Mouse (Mus musculus) limb, embryonic 10.5 days (tissue): ENCODE measurements around the gene Sox9. TPM values are rescaled to one million over a fixed set of nuclear protein-coding genes. Genes with fewer than 3 reads are reported as not detected.

Source experiments
- DNase-seq: peaks from one replicate; pipeline ENCODE4 v3.0.0-alpha.2; 2017; ENCODE audit warnings: low spot score
- H3K27ac ChIP-seq: fragments of 300-500 bp; sonication (generic); 2 replicates; pipeline ENCODE4 v1.5.1; 2016; ENCODE audit warnings: mild to moderate bottlenecking
- H3K27me3 ChIP-seq: fragments of 300-500 bp; sonication (generic); 2 replicates; pipeline ENCODE4 v1.6.1; 2016; ENCODE audit warnings: low read depth, mild to moderate bottlenecking; ENCODE audit not compliant: poor library complexity, severe bottlenecking
- H3K36me3 ChIP-seq: fragments of 300-500 bp; sonication (generic); 2 replicates; pipeline ENCODE4 v1.6.1; 2016; ENCODE audit warnings: mild to moderate bottlenecking, moderate library complexity
- H3K4me1 ChIP-seq: fragments of 300-500 bp; sonication (generic); 2 replicates; pipeline ENCODE4 v1.6.1; 2016
- H3K4me3 ChIP-seq: fragments of 300-500 bp; sonication (generic); 2 replicates; pipeline ENCODE4 v1.5.1; 2016; ENCODE audit warnings: mild to moderate bottlenecking, moderate library complexity
- H3K9me3 ChIP-seq: fragments of 300-500 bp; sonication (generic); replicated peaks from 2 replicates; pipeline ENCODE4 v1.6.1; 2016; ENCODE audit warnings: mild to moderate bottlenecking
- WGBS: fragments of 180-500 bp; shearing (Covaris S2); methylation state at CpG from one replicate; pipeline ENCODE4 v1.1.7; 2016; 5-methylcytosine and 5-hydroxymethylcytosine counted together
- polyA plus RNA-seq: library from polyadenylated mRNA; unstranded; fragments of >200 nt; fragmentation: Nextera tagmentation; extraction: Ambion mirVana; gene quantifications from 2 replicates; pipeline ENCODE4 v1.2.1, GENCODE M21; 2016

Gene Sox9
- polyA plus RNA-seq = 85.1 and 169 TPM in 2 replicates

GRCm38 (mm10) chr11:112781994-112782356, at the start of gene Sox9:
Sox9 (plus strand) TSS chr11:112782224.
- under 1% methylated on average over 15 of the region's 15 CpGs for WGBS
- H3K27ac ChIP-seq = peak within 1 kb of the TSS; percentile 93
- peaks cover 38% of the 10 kb centered on the region for H3K27me3 ChIP-seq
- H3K9me3 ChIP-seq = no peaks in the 10 kb centered on the region
- DNase-seq = peak; percentile 87
- H3K4me3 ChIP-seq = peak within 1 kb of the TSS; percentile 78
- peaks cover 86% of the 10 kb centered on the region for H3K4me1 ChIP-seq
- peaks cover 21% of the 10 kb centered on the region for H3K36me3 ChIP-seq

- no peak for DNase-seq
- Histone ChIP-seq H3K4me1 (peaks cover 36% of the 10 kb centered on the region), H3K27ac (no peak overlapping the region), H3K9me3 (no peaks in the 10 kb centered on the region), H3K4me3 (no peak overlapping the region), H3K27me3 (peaks cover 14% of the 10 kb centered on the region), H3K36me3 (no peaks in the 10 kb centered on the region)
- 83% methylated on average over 7 of the region's 7 CpGs for WGBS
These were observed 49.6 kb upstream of the Sox9 start for GRCm38 (mm10) chr11:112732401-112732800.

GRCm38 (mm10) chr11:112737071-112737470, 45.0 kb upstream of the Sox9 start:
- 30% methylated on average over 5 of the region's 5 CpGs for WGBS
- DNase-seq = no peak

GRCm38 (mm10) chr11:112739681-112740080, 42.3 kb upstream of the Sox9 start:
- no peaks in the 10 kb centered on the region for H3K27me3 ChIP-seq
- no peaks in the 10 kb centered on the region for H3K36me3 ChIP-seq
- no peak overlapping the region for H3K4me3 ChIP-seq
- DNase-seq = no peak
- no peak overlapping the region for H3K27ac ChIP-seq
- 95% methylated on average over 1 of the region's 1 CpGs for WGBS
- no peaks in the 10 kb centered on the region for H3K9me3 ChIP-seq
- H3K4me1 ChIP-seq = peaks cover 19% of the 10 kb centered on the region

More at GRCm38 (mm10) chr11:112737071-112737470, 45.0 kb upstream of the Sox9 start:
- Histone ChIP-seq H3K27me3 (no peaks in the 10 kb centered on the region), H3K9me3 (no peaks in the 10 kb centered on the region), H3K36me3 (no peaks in the 10 kb centered on the region), H3K4me3 (no peak overlapping the region), H3K4me1 (peaks cover 30% of the 10 kb centered on the region), H3K27ac (no peak overlapping the region)

GRCm38 (mm10) chr11:112756516-112756915, 25.5 kb upstream of the Sox9 start:
- Histone ChIP-seq H3K27me3 (no peaks in the 10 kb centered on the region), H3K36me3 (no peaks in the 10 kb centered on the region), H3K4me3 (no peak overlapping the region), H3K9me3 (no peaks in the 10 kb centered on the region), H3K27ac (0 out of 2 replicates have a peak overlapping the region, but pooled peaks have one; percentile 26), H3K4me1 (0 out of 2 replicates have a peak, but pooled peaks cover 7% of the 10 kb centered on the region)
- 43% methylated on average over 4 of the region's 4 CpGs for WGBS
- no peak for DNase-seq

GRCm38 (mm10) chr11:112758056-112758455, 24.0 kb upstream of the Sox9 start:
- no peak overlapping the region for H3K27ac ChIP-seq
- H3K9me3 ChIP-seq = no peaks in the 10 kb centered on the region
- 72% methylated on average over 9 of the region's 9 CpGs for WGBS

GRCm38 (mm10) chr11:112766956-112767355, 15.1 kb upstream of the Sox9 start:
- 0 out of 2 replicates have a peak, but pooled peaks cover 9% of the 10 kb centered on the region for H3K27me3 ChIP-seq
- 94% methylated on average over 4 of the region's 4 CpGs for whole genome bisulfite sequencing
- no peak for DNase-seq
- no peaks in the 10 kb centered on the region for H3K36me3 ChIP-seq
- H3K4me1 ChIP-seq = no peaks in the 10 kb centered on the region
- H3K4me3 ChIP-seq = no peak overlapping the region
- no peak overlapping the region for H3K27ac ChIP-seq
- H3K9me3 ChIP-seq = no peaks in the 10 kb centered on the region

More at GRCm38 (mm10) chr11:112758056-112758455, 24.0 kb upstream of the Sox9 start:
- no peak for DNase-seq
- no peak overlapping the region for H3K4me3 ChIP-seq
- no peaks in the 10 kb centered on the region for H3K27me3 ChIP-seq
- no peaks in the 10 kb centered on the region for H3K36me3 ChIP-seq
- H3K4me1 ChIP-seq = 0 out of 2 replicates have a peak, but pooled peaks cover 7% of the 10 kb centered on the region

- Histone ChIP-seq H3K27me3 (0 out of 2 replicates have a peak, but pooled peaks cover 13% of the 10 kb centered on the region), H3K4me1 (0 out of 2 replicates have a peak, but pooled peaks cover under 1% of the 10 kb centered on the region), H3K27ac (no peak overlapping the region), H3K36me3 (no peaks in the 10 kb centered on the region), H3K9me3 (no peaks in the 10 kb centered on the region), H3K4me3 (no peak overlapping the region)
- DNase-seq = no peak
- WGBS = 78% methylated on average over 15 of the region's 15 CpGs
These were observed 14.4 kb upstream of the Sox9 start for GRCm38 (mm10) chr11:112767531-112768041.

GRCm38 (mm10) chr11:112772791-112773355, 9.2 kb upstream of the Sox9 start:
- no peak overlapping the region for H3K4me3 ChIP-seq
- H3K9me3 ChIP-seq = no peaks in the 10 kb centered on the region
- 38% methylated on average over 11 of the region's 11 CpGs for WGBS
- no peaks in the 10 kb centered on the region for H3K36me3 ChIP-seq
- peak overlapping the region; percentile 58 for H3K27ac ChIP-seq
- H3K4me1 ChIP-seq = peaks cover 30% of the 10 kb centered on the region
- peaks cover 42% of the 10 kb centered on the region for H3K27me3 ChIP-seq
- no peak for DNase-seq

- H3K36me3 ChIP-seq = peaks cover 12% of the 10 kb centered on the region
- no peaks in the 10 kb centered on the region for H3K9me3 ChIP-seq
- H3K27ac ChIP-seq = peak overlapping the region; percentile 65; the same call in 1 of the 2 replicates
- H3K27me3 ChIP-seq = peaks cover 53% of the 10 kb centered on the region
- no peak overlapping the region for H3K4me3 ChIP-seq
- 2% methylated on average over 10 of the region's 10 CpGs for WGBS
- peaks cover 72% of the 10 kb centered on the region for H3K4me1 ChIP-seq
- DNase-seq = peak; percentile 80
These were observed 2.3 kb upstream of the Sox9 start for GRCm38 (mm10) chr11:112779762-112780161.

GRCm38 (mm10) chr11:112780394-112780920, 1.6 kb upstream of the Sox9 start:
- Histone ChIP-seq H3K27ac (peak overlapping the region; percentile 93), H3K9me3 (no peaks in the 10 kb centered on the region), H3K4me1 (peaks cover 78% of the 10 kb centered on the region), H3K4me3 (peak overlapping the region; percentile 78), H3K27me3 (peaks cover 53% of the 10 kb centered on the region), H3K36me3 (peaks cover 19% of the 10 kb centered on the region)
- WGBS = 5% methylated on average over 19 of the region's 19 CpGs
- DNase-seq = no peak

- H3K4me3 ChIP-seq = peak overlapping the region; percentile 78
- no peaks in the 10 kb centered on the region for H3K9me3 ChIP-seq
- H3K4me1 ChIP-seq = peaks cover 85% of the 10 kb centered on the region
- peaks cover 19% of the 10 kb centered on the region for H3K36me3 ChIP-seq
- peak; percentile 76 for DNase-seq
- peaks cover 45% of the 10 kb centered on the region for H3K27me3 ChIP-seq
- WGBS = under 1% methylated on average over 49 of the region's 49 CpGs
- H3K27ac ChIP-seq = peak overlapping the region; percentile 93
These were observed 751 bp upstream of the Sox9 start for GRCm38 (mm10) chr11:112781035-112781911.
